Mouse (Mus musculus): ENCODE results near the gene Zfp988. TPM values are rescaled to one million over a fixed set of nuclear protein-coding genes. Genes with fewer than 3 reads are reported as not detected.
"Not testable (repeated sequence)": the region's sequence is repeated elsewhere in the genome, so short reads cannot be mapped to it uniquely, and the experiment has no call there.

Gene Zfp988
- polyA plus RNA-seq, 1 experiment from 2014 or later = 0.31 TPM

GRCm38 (mm10) chr4:147347300-147347699 is 41.8 kb downstream of the Zfp988 start:
- not testable (repeated sequence) for H3K9ac ChIP-seq; H3K27ac ChIP-seq; H3K4me1 ChIP-seq; H3K36me3 ChIP-seq; H3K4me3 ChIP-seq (replicated peaks); H3K27me3 ChIP-seq; H3K4me2 ChIP-seq; ATAC-seq (replicated peaks; ENCODE audit: low FRiP score)
- peaks cover 65% of the 10 kb centered on the region for H3K9me3 ChIP-seq (replicated peaks)
- WGBS = 68% methylated on average over 4 of the region's 4 CpGs

GRCm38 (mm10) chr4:147347880-147348279 is 42.4 kb downstream of the Zfp988 start:
- not testable (repeated sequence) for H3K27ac ChIP-seq; H3K4me1 ChIP-seq; H3K27me3 ChIP-seq; H3K36me3 ChIP-seq; H3K4me2 ChIP-seq; H3K4me3 ChIP-seq (replicated peaks); ATAC-seq (replicated peaks; ENCODE audit: low FRiP score); H3K9ac ChIP-seq
- WGBS = 80% methylated on average over 2 of the region's 3 CpGs
- H3K9me3 ChIP-seq (replicated peaks) = peaks cover 61% of the 10 kb centered on the region

GRCm38 (mm10) chr4:147348401-147348800 is 42.9 kb downstream of the Zfp988 start:
- peaks cover 56% of the 10 kb centered on the region for H3K9me3 ChIP-seq (replicated peaks)

GRCm38 (mm10) chr4:147348906-147349686 is 43.6 kb downstream of the Zfp988 start:
- H3K9me3 ChIP-seq (replicated peaks) = peaks cover 49% of the 10 kb centered on the region
- H3K27me3 ChIP-seq; H3K4me1 ChIP-seq; H3K4me2 ChIP-seq; H3K4me3 ChIP-seq (replicated peaks); H3K27ac ChIP-seq; ATAC-seq (replicated peaks; ENCODE audit: low FRiP score); H3K36me3 ChIP-seq; H3K9ac ChIP-seq: not testable (repeated sequence)
- WGBS = 90% methylated on average over 18 of the region's 19 CpGs

More at GRCm38 (mm10) chr4:147348401-147348800, 42.9 kb downstream of the Zfp988 start:
- 79% methylated on average over 2 of the region's 2 CpGs for WGBS
- H3K27ac ChIP-seq; H3K4me1 ChIP-seq; H3K36me3 ChIP-seq; H3K27me3 ChIP-seq; H3K4me2 ChIP-seq; ATAC-seq (replicated peaks; ENCODE audit: low FRiP score); H3K4me3 ChIP-seq (replicated peaks); H3K9ac ChIP-seq: not testable (repeated sequence)

GRCm38 (mm10) chr4:147349687-147350415 is 44.4 kb downstream of the Zfp988 start:
- H3K9ac ChIP-seq; H3K4me1 ChIP-seq; H3K4me2 ChIP-seq; H3K27ac ChIP-seq; ATAC-seq (replicated peaks; ENCODE audit: low FRiP score); H3K27me3 ChIP-seq; H3K4me3 ChIP-seq (replicated peaks); H3K36me3 ChIP-seq: not testable (repeated sequence)
- 84% methylated on average over 9 of the region's 9 CpGs for WGBS
- H3K9me3 ChIP-seq (replicated peaks) = peaks cover 50% of the 10 kb centered on the region

- H3K9ac ChIP-seq; H3K27ac ChIP-seq; H3K4me3 ChIP-seq (replicated peaks); H3K27me3 ChIP-seq; H3K4me2 ChIP-seq; ATAC-seq (replicated peaks; ENCODE audit: low FRiP score); H3K4me1 ChIP-seq; H3K36me3 ChIP-seq: not testable (repeated sequence)
- 88% methylated on average over 2 of the region's 2 CpGs for WGBS
- peaks cover 49% of the 10 kb centered on the region for H3K9me3 ChIP-seq (replicated peaks)
Measured at GRCm38 (mm10) chr4:147350541-147350940, 45.1 kb downstream of the Zfp988 start.

- not testable (repeated sequence) for H3K27ac ChIP-seq; H3K4me1 ChIP-seq; H3K9ac ChIP-seq; H3K4me2 ChIP-seq; H3K4me3 ChIP-seq (replicated peaks); H3K27me3 ChIP-seq; H3K36me3 ChIP-seq; ATAC-seq (replicated peaks; ENCODE audit: low FRiP score)
- H3K9me3 ChIP-seq (replicated peaks) = peaks cover 44% of the 10 kb centered on the region
- WGBS = 84% methylated on average over 11 of the region's 13 CpGs
Measured at GRCm38 (mm10) chr4:147351376-147351980, 46.0 kb downstream of the Zfp988 start.

GRCm38 (mm10) chr4:147353626-147354025 is 48.2 kb downstream of the Zfp988 start:
- ATAC-seq (replicated peaks; ENCODE audit: low FRiP score); H3K4me2 ChIP-seq; H3K9ac ChIP-seq; H3K4me1 ChIP-seq; H3K27me3 ChIP-seq; H3K4me3 ChIP-seq (replicated peaks); H3K27ac ChIP-seq; H3K36me3 ChIP-seq: not testable (repeated sequence)
- peaks cover 31% of the 10 kb centered on the region for H3K9me3 ChIP-seq (replicated peaks)
- WGBS = 82% methylated on average over 4 of the region's 4 CpGs

- H3K4me2 ChIP-seq; H3K4me3 ChIP-seq (replicated peaks); H3K27ac ChIP-seq; ATAC-seq (replicated peaks; ENCODE audit: low FRiP score); H3K9me3 ChIP-seq (replicated peaks); H3K9ac ChIP-seq; H3K36me3 ChIP-seq; H3K4me1 ChIP-seq; H3K27me3 ChIP-seq: not testable (repeated sequence)
- WGBS = no CpG with 5 or more reads among the region's 3 CpGs
Measured at GRCm38 (mm10) chr4:147356042-147356441, 50.6 kb downstream of the Zfp988 start.

GRCm38 (mm10) chr4:147357195-147357594 is 51.7 kb downstream of the Zfp988 start:
- not testable (repeated sequence) for H3K9me3 ChIP-seq (replicated peaks); H3K4me1 ChIP-seq; H3K4me3 ChIP-seq (replicated peaks); ATAC-seq (replicated peaks; ENCODE audit: low FRiP score); H3K27ac ChIP-seq; H3K9ac ChIP-seq; H3K4me2 ChIP-seq; H3K36me3 ChIP-seq; H3K27me3 ChIP-seq
- WGBS = no CpG with 5 or more reads among the region's 2 CpGs

GRCm38 (mm10) chr4:147361003-147361402 is 55.5 kb downstream of the Zfp988 start, which contains the start of gene Zfp978:
Gene Zfp978 (plus strand): TSS chr4:147361303.
- not testable (repeated sequence) for H3K9me3 ChIP-seq (replicated peaks); H3K9ac ChIP-seq; H3K27ac ChIP-seq; H3K4me1 ChIP-seq; H3K36me3 ChIP-seq; H3K4me3 ChIP-seq (replicated peaks); ATAC-seq (replicated peaks; ENCODE audit: low FRiP score); H3K4me2 ChIP-seq; H3K27me3 ChIP-seq
- WGBS = no CpG with 5 or more reads among the region's 6 CpGs

- WGBS = no CpG with 5 or more reads among the region's 1 CpGs
- not testable (repeated sequence) for H3K9ac ChIP-seq; ATAC-seq (replicated peaks; ENCODE audit: low FRiP score); H3K36me3 ChIP-seq; H3K4me3 ChIP-seq (replicated peaks); H3K4me2 ChIP-seq; H3K27me3 ChIP-seq; H3K4me1 ChIP-seq; H3K9me3 ChIP-seq (replicated peaks); H3K27ac ChIP-seq
Measured at GRCm38 (mm10) chr4:147361872-147362271, 56.4 kb downstream of the Zfp988 start.
